Mouse (Mus musculus) bone marrow macrophage, adult 2 months (primary cell): ENCODE results near the gene Col24a1.

Source experiments
- CTCF ChIP-seq: IDR thresholded peaks from 2 replicates; pipeline ENCODE4 v1.5.1; 2012; ENCODE audit warnings: low read depth, mild to moderate bottlenecking, low read length, moderate library complexity
- POLR2A ChIP-seq: IDR thresholded peaks from 2 replicates; pipeline ENCODE4 v1.6.1; 2012; ENCODE audit warnings: mild to moderate bottlenecking, low read depth, low read length, borderline replicate concordance

GRCm38 (mm10) chr3:145353951-145354350 is 61.7 kb downstream of the Col24a1 start:
- no peak for TF ChIP-seq POLR2A
- TF ChIP-seq CTCF, result no peak
